Mouse (Mus musculus): ENCODE results near the gene Zfp119b. TPM values are rescaled to one million over a fixed set of nuclear protein-coding genes. Genes with fewer than 3 reads are reported as not detected.
"Not testable (repeated sequence)": the region's sequence is repeated elsewhere in the genome, so short reads cannot be mapped to it uniquely, and the experiment has no call there.

Zfp119b gene
- polyA plus RNA-seq, 1 experiment from 2014 or later: 3.5 TPM

DNA sequence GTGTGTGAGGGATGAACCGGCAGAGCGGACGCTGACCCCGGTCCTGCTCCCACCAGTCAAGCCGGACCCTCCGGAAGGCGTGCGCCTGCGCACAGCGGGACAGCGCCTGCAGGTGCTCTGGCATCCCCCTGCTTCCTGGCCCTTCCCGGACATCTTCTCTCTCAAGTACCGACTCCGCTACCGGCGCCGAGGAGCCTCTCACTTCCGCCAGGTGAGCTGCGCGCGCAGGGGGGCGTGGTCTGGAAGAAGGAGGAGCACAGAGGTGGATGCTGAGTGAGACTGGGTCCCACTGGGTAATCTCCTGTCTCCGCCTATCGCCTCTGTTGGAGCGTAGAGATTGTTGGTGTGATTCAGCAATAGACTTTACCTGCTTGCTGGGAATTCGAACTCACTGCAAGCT is 6.8 kb upstream of the Zfp119b start:
- Histone ChIP-seq H3K27ac (no peak overlapping the region), H3K4me1 (replicated peaks) (peaks cover 28% of the 10 kb centered on the region), H3K4me2 (replicated peaks) (peak overlapping the region; percentile 82), H3K9ac (peak overlapping the region; percentile 37; the same call in 1 of the 2 replicates), H3K4me3 (replicated peaks) (peak overlapping the region; percentile 50), H3K9me3 (no peaks in the 10 kb centered on the region), H3K36me3 (peaks cover 4% of the 10 kb centered on the region; the same call in 1 of the 2 replicates), H3K27me3 (replicated peaks) (peaks cover 11% of the 10 kb centered on the region; the same call in 1 of the 2 replicates)
- 1% methylated on average over 26 of the region's 26 CpGs for WGBS
- ATAC-seq: peak; percentile 58

DNA sequence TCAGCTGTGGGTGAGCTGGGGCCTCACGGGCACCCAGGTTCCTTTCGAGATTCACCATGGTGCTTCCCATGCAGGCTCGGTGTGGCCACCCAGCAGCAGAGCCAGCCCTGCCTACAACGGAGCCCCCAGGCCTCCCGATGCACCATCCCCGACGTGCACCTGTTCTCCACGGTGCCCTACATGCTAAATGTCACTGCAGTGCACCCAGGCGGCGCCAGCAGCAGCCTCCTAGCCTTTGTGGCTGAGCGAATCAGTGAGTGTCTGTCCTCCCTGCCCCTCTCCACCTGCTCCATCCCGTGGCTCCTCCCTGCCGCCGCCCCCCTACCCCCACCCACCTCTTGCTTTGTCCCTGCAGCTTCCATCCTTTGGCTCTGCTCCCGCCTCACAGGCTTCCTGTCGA is 4.9 kb upstream of the Zfp119b start:
- H3K9ac ChIP-seq: no peak overlapping the region
- 46% methylated on average over 16 of the region's 16 CpGs for WGBS
- ATAC-seq: no peak
- H3K27me3 ChIP-seq (replicated peaks): peaks cover 11% of the 10 kb centered on the region; the same call in 1 of the 2 replicates
- no peak overlapping the region for H3K4me3 ChIP-seq (replicated peaks)
- no peaks in the 10 kb centered on the region for H3K9me3 ChIP-seq
- no peak overlapping the region for H3K27ac ChIP-seq
- H3K4me2 ChIP-seq (replicated peaks): no peak overlapping the region
- H3K36me3 ChIP-seq: no peaks in the 10 kb centered on the region
- H3K4me1 ChIP-seq (replicated peaks): peaks cover 23% of the 10 kb centered on the region

- Histone ChIP-seq H3K27ac (no peak overlapping the region), H3K9ac (no peak overlapping the region), H3K4me1 (replicated peaks) (peaks cover 23% of the 10 kb centered on the region), H3K4me2 (replicated peaks) (no peak overlapping the region), H3K36me3 (no peaks in the 10 kb centered on the region), H3K27me3 (replicated peaks) (peaks cover 11% of the 10 kb centered on the region; the same call in 1 of the 2 replicates), H3K4me3 (replicated peaks) (no peak overlapping the region), H3K9me3 (no peaks in the 10 kb centered on the region)
- 77% methylated on average over 6 of the region's 6 CpGs for WGBS
- no peak for ATAC-seq
Measured at GRCm38 (mm10) chr17:55953751-55954150, 4.5 kb upstream of the Zfp119b start.

GRCm38 (mm10) chr17:55952447-55953027 is 3.2 kb upstream of the Zfp119b start, which contains the start of gene Ebi3:
Gene Ebi3, plus strand, starts transcription at chr17:55952640.
- ATAC-seq: no peak
- H3K4me2 ChIP-seq (replicated peaks): 0 out of 2 replicates have a peak within 1 kb of the TSS, but pooled peaks have one; percentile 3
- peaks cover 16% of the 10 kb centered on the region for H3K4me1 ChIP-seq (replicated peaks)
- no peak within 1 kb of the TSS for H3K9ac ChIP-seq
- H3K36me3 ChIP-seq: no peaks in the 10 kb centered on the region
- H3K27me3 ChIP-seq (replicated peaks): peaks cover 11% of the 10 kb centered on the region; the same call in 1 of the 2 replicates
- H3K9me3 ChIP-seq: no peaks in the 10 kb centered on the region
- no peak within 1 kb of the TSS for H3K4me3 ChIP-seq (replicated peaks)
- H3K27ac ChIP-seq: no peak within 1 kb of the TSS
- WGBS: 62% methylated on average over 6 of the region's 6 CpGs

DNA sequence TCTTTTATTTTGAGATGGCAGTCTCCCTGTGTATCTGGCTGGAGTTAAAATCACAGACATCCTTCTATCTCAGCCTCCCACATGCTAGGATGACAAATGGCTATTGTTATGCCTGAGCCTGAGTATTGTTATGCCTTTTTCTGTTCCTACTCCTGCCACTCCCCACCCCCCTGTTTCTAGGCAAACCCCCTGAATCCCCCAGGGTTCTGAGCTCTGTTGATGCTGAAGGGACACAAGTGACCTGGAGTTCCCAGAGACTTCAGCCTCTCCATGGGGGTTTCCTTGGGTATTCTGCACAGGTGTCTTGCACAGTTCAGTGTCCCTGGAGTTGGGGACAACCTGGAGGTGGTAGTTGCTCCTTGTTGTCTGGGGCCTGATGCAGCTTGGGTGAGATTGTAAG is 2.7 kb upstream of the Zfp119b start:
- no peaks in the 10 kb centered on the region for H3K36me3 ChIP-seq
- no peak overlapping the region for H3K9ac ChIP-seq
- H3K4me3 ChIP-seq (replicated peaks): no peak overlapping the region
- H3K4me1 ChIP-seq (replicated peaks): peaks cover 11% of the 10 kb centered on the region; the same call in 1 of the 2 replicates
- no peak overlapping the region for H3K27ac ChIP-seq
- peaks cover 11% of the 10 kb centered on the region; the same call in 1 of the 2 replicates for H3K27me3 ChIP-seq (replicated peaks)
- H3K9me3 ChIP-seq: no peaks in the 10 kb centered on the region
- no peak for ATAC-seq
- H3K4me2 ChIP-seq (replicated peaks): no peak overlapping the region

DNA sequence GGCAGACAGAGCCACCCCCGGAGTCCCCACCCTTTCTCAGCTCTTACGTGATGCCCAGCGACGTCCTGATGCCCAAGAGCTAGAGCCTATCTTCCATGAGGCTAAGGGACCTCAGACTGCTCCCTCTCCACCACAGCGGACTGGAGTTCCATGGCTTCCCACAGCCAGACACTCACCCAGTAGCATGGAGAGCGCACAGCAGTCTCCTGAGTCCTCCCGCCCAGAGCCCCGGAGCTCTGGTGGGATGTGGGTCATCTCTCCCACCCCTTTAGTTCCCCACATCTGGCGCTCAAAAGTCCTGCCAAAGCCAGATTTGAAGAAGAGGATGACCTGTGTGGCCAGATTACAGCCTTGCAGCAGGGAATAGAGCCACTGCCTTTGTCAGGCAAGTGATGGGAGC is 1.3 kb upstream of the Zfp119b start:
- Histone ChIP-seq H3K9me3 (no peaks in the 10 kb centered on the region), H3K36me3 (no peaks in the 10 kb centered on the region), H3K4me2 (replicated peaks) (no peak overlapping the region), H3K9ac (no peak overlapping the region), H3K4me1 (replicated peaks) (peaks cover 2% of the 10 kb centered on the region; the same call in 1 of the 2 replicates), H3K27me3 (replicated peaks) (peaks cover 11% of the 10 kb centered on the region; the same call in 1 of the 2 replicates), H3K4me3 (replicated peaks) (no peak overlapping the region), H3K27ac (no peak overlapping the region)
- 74% methylated on average over 9 of the region's 9 CpGs for WGBS
- ATAC-seq: no peak

- no peaks in the 10 kb centered on the region for H3K27me3 ChIP-seq (replicated peaks)
- no peak overlapping the region for H3K4me2 ChIP-seq (replicated peaks)
- no peaks in the 10 kb centered on the region for H3K9me3 ChIP-seq
- ATAC-seq: no peak
- H3K27ac ChIP-seq: no peak overlapping the region
- WGBS: 83% methylated on average over 4 of the region's 4 CpGs
- no peak overlapping the region for H3K4me3 ChIP-seq (replicated peaks)
- H3K36me3 ChIP-seq: no peaks in the 10 kb centered on the region
- peaks cover 2% of the 10 kb centered on the region; the same call in 1 of the 2 replicates for H3K4me1 ChIP-seq (replicated peaks)
- H3K9ac ChIP-seq: no peak overlapping the region
Measured at GRCm38 (mm10) chr17:55948647-55949046, 653 bp downstream of the Zfp119b start.

GRCm38 (mm10) chr17:55945696-55946095 is 3.6 kb downstream of the Zfp119b start:
- peak overlapping the region; percentile 93; the same call in 1 of the 2 replicates for H3K27ac ChIP-seq
- H3K4me2 ChIP-seq (replicated peaks): peak overlapping the region; percentile 84
- no peaks in the 10 kb centered on the region for H3K27me3 ChIP-seq (replicated peaks)
- peak overlapping the region; percentile 50 for H3K4me3 ChIP-seq (replicated peaks)
- WGBS: 23% methylated on average over 5 of the region's 5 CpGs
- peak; percentile 1; the same call in 1 of the 2 replicates for ATAC-seq
- H3K9ac ChIP-seq: peak overlapping the region; percentile 54
- peaks cover 2% of the 10 kb centered on the region; the same call in 1 of the 2 replicates for H3K4me1 ChIP-seq (replicated peaks)
- H3K36me3 ChIP-seq: no peaks in the 10 kb centered on the region
- H3K9me3 ChIP-seq: no peaks in the 10 kb centered on the region

DNA sequence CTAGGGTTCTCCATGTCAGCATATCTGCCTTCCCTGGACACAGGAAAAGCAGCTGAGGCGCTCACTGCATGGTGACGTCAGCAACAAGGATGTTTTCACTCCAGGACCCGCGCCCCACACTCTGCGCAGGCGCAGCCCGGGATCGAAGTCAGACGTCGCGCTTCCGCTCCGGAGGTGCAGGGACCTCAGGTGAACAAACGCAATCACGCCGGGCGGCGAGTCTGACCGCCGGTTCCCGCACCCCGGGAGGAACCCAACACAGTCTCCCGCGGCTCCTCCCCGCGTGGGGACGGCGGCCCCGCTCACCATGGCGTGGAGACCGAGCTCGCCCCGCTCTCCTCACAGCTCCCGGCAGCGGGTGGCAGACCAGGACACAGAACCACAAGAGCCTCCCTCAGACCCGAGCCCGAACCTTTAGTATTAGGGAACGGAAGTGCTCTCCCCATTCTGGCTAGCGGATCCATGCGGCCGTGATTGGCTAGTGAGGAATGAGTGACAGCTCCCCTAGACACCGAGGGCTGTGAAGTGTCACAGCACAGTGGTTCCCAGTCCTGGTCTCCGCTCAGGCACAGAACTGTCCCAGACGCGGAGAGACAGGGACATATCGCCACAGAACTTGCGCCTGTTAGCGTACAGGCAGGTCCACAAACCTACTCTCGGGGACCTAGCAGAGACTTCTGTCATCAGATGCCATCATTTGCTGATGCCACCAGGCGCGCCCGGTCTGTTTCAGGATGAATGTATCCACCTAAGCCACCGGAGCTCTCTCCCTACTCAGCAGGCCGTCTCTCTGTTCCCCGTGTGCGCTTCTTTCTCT is 4.2 kb downstream of the Zfp119b start:
- Histone ChIP-seq H3K27ac (peak overlapping the region; percentile 93), H3K9ac (peak overlapping the region; percentile 54), H3K4me2 (replicated peaks) (peak overlapping the region; percentile 84), H3K4me3 (replicated peaks) (peak overlapping the region; percentile 50)
- H3K27me3 ChIP-seq (replicated peaks); H3K36me3 ChIP-seq; H3K4me1 ChIP-seq (replicated peaks); H3K9me3 ChIP-seq: not testable (repeated sequence)
- peak; percentile 98 for ATAC-seq
- WGBS: under 1% methylated on average over 56 of the region's 56 CpGs

DNA sequence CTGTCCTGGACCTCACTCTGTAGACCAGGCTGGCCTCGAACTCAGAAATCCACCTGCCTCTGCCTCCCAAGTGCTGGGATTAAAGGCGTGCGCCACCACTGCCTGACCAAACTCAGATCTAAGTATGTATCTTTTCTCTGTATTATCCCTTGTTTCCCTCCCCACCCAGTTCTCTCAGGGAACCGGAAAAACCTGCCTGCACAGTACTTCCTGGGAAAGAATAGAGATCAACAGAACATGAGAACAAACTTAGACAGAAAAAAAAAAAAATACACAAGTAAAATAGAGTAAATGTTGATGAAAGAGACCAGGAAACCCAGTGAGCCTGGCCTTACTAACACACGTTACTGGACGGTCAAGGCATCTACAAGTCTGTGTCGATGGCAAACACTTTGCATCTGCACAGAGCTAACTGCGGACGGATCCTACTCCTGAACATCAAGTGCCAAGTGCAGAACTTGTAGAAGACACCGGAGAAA is 4.9 kb downstream of the Zfp119b start:
- 24% methylated on average over 10 of the region's 10 CpGs for WGBS
- Histone ChIP-seq H3K4me2 (replicated peaks) (peak overlapping the region; percentile 84), H3K9ac (peak overlapping the region; percentile 54; the same call in 1 of the 2 replicates), H3K4me3 (replicated peaks) (peak overlapping the region; percentile 50), H3K27ac (peak overlapping the region; percentile 93)
- not testable (repeated sequence) for H3K9me3 ChIP-seq; H3K27me3 ChIP-seq (replicated peaks); H3K4me1 ChIP-seq (replicated peaks); H3K36me3 ChIP-seq
- ATAC-seq: peak; percentile 34

GRCm38 (mm10) chr17:55933191-55933590 is 16.1 kb downstream of the Zfp119b start:
- no peaks in the 10 kb centered on the region for H3K27me3 ChIP-seq (replicated peaks)
- WGBS: 94% methylated on average over 15 of the region's 15 CpGs
- no peak overlapping the region for H3K4me3 ChIP-seq (replicated peaks)

DNA sequence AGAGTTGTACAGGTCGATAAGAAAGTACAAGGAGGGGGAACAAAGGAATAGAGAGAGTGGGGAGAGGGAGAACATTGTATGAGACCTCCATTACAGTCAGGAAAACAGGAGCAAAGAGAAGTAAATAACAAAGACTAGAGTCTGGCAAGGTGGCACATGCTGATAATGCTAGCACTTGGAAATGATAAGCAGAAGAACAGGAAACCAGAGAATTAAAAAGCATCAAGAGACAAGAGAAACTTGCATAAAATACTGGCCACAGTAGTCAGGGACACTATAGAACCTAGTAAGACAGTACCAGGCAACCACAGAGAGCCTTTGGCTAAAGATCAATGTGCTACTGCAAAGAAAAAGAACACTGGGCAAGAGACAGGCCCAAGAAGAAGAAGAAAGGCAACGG is 16.7 kb downstream of the Zfp119b start:
- peak overlapping the region; percentile 87 for H3K4me2 ChIP-seq (replicated peaks)
- H3K9ac ChIP-seq: no peak overlapping the region
- H3K9me3 ChIP-seq: no peaks in the 10 kb centered on the region
- no peak overlapping the region for H3K27ac ChIP-seq
- WGBS: 74% methylated on average over 2 of the region's 2 CpGs
- no peak; the same call in 1 of the 2 replicates for ATAC-seq
- H3K4me3 ChIP-seq (replicated peaks): peak overlapping the region; percentile 64
- no peaks in the 10 kb centered on the region for H3K27me3 ChIP-seq (replicated peaks)
- H3K36me3 ChIP-seq: no peaks in the 10 kb centered on the region
- H3K4me1 ChIP-seq (replicated peaks): 0 out of 2 replicates have a peak, but pooled peaks cover 3% of the 10 kb centered on the region

More at GRCm38 (mm10) chr17:55933191-55933590, 16.1 kb downstream of the Zfp119b start:
- H3K4me1 ChIP-seq (replicated peaks): 0 out of 2 replicates have a peak, but pooled peaks cover 3% of the 10 kb centered on the region
- H3K4me2 ChIP-seq (replicated peaks): no peak overlapping the region
- no peaks in the 10 kb centered on the region for H3K9me3 ChIP-seq
- H3K9ac ChIP-seq: no peak overlapping the region
- H3K27ac ChIP-seq: no peak overlapping the region
- H3K36me3 ChIP-seq: no peaks in the 10 kb centered on the region
- no peak for ATAC-seq
